Mouse (Mus musculus): Measurements from ENCODE around the gene Padi3. TPM values are rescaled to one million over a fixed set of nuclear protein-coding genes. Genes with fewer than 3 reads are reported as not detected.

Padi3 gene
- polyA plus RNA-seq, 1 experiment = 2.8 TPM

GRCm38 (mm10) chr4:140814241-140815225 is 4.1 kb upstream of the Padi3 start:
- TF ChIP-seq TCF12 (IDR thresholded peaks at IDR 0.05; ENCODE audit: insufficient read depth, poor library complexity, severe bottlenecking) = no peak
- H3K27me3 ChIP-seq (ENCODE audit: control insufficient read depth, insufficient read depth, insufficient read length) = no peaks in the 10 kb centered on the region
- no peak overlapping the region for H3K4me2 ChIP-seq (ENCODE audit: low read depth)
- H3K79me2 ChIP-seq (ENCODE audit: control insufficient read depth, insufficient read depth) = no peaks in the 10 kb centered on the region
- no peaks in the 10 kb centered on the region for H3K36me3 ChIP-seq (ENCODE audit: control insufficient read depth, insufficient read depth)
- no peak overlapping the region for H3ac ChIP-seq (ENCODE audit: control insufficient read depth, insufficient read length)
- H3K4me3 ChIP-seq = no peak overlapping the region

GRCm38 (mm10) chr4:140813358-140814185 is 3.1 kb upstream of the Padi3 start:
- no peak overlapping the region for H3ac ChIP-seq (ENCODE audit: control insufficient read depth, insufficient read length)
- H3K4me2 ChIP-seq (ENCODE audit: low read depth) = no peak overlapping the region
- TF ChIP-seq MYOD1 (IDR thresholded peaks at IDR 0.05; ENCODE audit: control insufficient read depth in 1 of 3, insufficient read length in 2 of 3, low read depth in 2 of 3) = peak in 2 of 3 experiments; percentile 20 to 89
- TF ChIP-seq TCF3 (IDR thresholded peaks at IDR 0.05; ENCODE audit: insufficient read length, low read depth) = peak; percentile 86
- TF ChIP-seq MYOG (IDR thresholded peaks at IDR 0.05; ENCODE audit: control insufficient read depth in 1 of 3, insufficient read depth in 1 of 3, insufficient read length in 2 of 3, low read depth in 2 of 3) = peak; percentile 43 to 88 (median 55)
- TF ChIP-seq TCF12 (IDR thresholded peaks at IDR 0.05; ENCODE audit: insufficient read depth, poor library complexity, severe bottlenecking) = no peak
- no peaks in the 10 kb centered on the region for H3K27me3 ChIP-seq (ENCODE audit: control insufficient read depth, insufficient read depth, insufficient read length)
- no peak overlapping the region for H3K4me3 ChIP-seq
- no peaks in the 10 kb centered on the region for H3K36me3 ChIP-seq (ENCODE audit: control insufficient read depth, insufficient read depth)
- no peaks in the 10 kb centered on the region for H3K79me2 ChIP-seq (ENCODE audit: control insufficient read depth, insufficient read depth)

DNA sequence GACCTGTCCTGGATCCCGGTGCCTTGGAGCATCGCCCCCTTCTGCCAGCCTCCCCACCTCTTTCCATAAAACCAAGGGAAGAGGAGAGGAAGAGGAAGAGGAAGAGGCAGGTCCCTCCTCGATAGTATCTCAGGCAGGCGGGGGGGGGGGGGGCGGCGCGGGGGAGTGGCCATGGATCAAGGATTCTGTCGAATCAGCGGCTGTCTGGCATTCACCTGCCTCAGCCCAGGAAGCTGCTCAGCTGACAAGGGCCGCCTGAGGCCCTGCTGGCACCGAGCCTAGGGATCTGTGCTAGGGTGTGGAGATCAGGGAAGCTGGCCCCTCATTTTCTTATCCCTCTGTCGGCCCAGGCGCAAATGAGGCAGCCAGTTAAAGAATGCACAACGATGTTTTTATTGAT is 2.2 kb upstream of the Padi3 start:
- TF ChIP-seq SRF (IDR thresholded peaks at IDR 0.05; ENCODE audit: control insufficient read depth, insufficient read length, low read depth) (no peak), REST (IDR thresholded peaks at IDR 0.05; ENCODE audit: insufficient read depth, insufficient read length) (no peak), MYOG (IDR thresholded peaks at IDR 0.05; ENCODE audit: control insufficient read depth in 1 of 3, insufficient read depth in 1 of 3, insufficient read length in 2 of 3, low read depth in 2 of 3) (no peak), POLR2AphosphoS2 (IDR thresholded peaks at IDR 0.05; ENCODE audit: insufficient read length, low read depth) (no peak), MAX (IDR thresholded peaks at IDR 0.05; ENCODE audit: low read depth) (no peak), USF1 (IDR thresholded peaks at IDR 0.05; ENCODE audit: low read depth) (no peak), POLR2A (IDR thresholded peaks at IDR 0.05; ENCODE audit: insufficient read length, low read depth) (no peak), MYOD1 (IDR thresholded peaks at IDR 0.05; ENCODE audit: control insufficient read depth in 1 of 3, insufficient read length in 2 of 3, low read depth in 2 of 3) (no peak), CEBPB (IDR thresholded peaks at IDR 0.05; ENCODE audit: insufficient read depth, poor library complexity, severe bottlenecking) (no peak), TCF3 (IDR thresholded peaks at IDR 0.05; ENCODE audit: insufficient read length, low read depth) (no peak), E2F4 (IDR thresholded peaks at IDR 0.05; ENCODE audit: insufficient read depth) (no peak), TCF12 (IDR thresholded peaks at IDR 0.05; ENCODE audit: insufficient read depth, poor library complexity, severe bottlenecking) (no peak)
- H3K4me3 ChIP-seq = no peak overlapping the region
- H3K36me3 ChIP-seq (ENCODE audit: control insufficient read depth, insufficient read depth) = no peaks in the 10 kb centered on the region
- H3ac ChIP-seq (ENCODE audit: control insufficient read depth, insufficient read length) = no peak overlapping the region
- H3K79me2 ChIP-seq (ENCODE audit: control insufficient read depth, insufficient read depth) = no peaks in the 10 kb centered on the region
- no peak overlapping the region for H3K4me2 ChIP-seq (ENCODE audit: low read depth)
- no peaks in the 10 kb centered on the region for H3K27me3 ChIP-seq (ENCODE audit: control insufficient read depth, insufficient read depth, insufficient read length)

DNA sequence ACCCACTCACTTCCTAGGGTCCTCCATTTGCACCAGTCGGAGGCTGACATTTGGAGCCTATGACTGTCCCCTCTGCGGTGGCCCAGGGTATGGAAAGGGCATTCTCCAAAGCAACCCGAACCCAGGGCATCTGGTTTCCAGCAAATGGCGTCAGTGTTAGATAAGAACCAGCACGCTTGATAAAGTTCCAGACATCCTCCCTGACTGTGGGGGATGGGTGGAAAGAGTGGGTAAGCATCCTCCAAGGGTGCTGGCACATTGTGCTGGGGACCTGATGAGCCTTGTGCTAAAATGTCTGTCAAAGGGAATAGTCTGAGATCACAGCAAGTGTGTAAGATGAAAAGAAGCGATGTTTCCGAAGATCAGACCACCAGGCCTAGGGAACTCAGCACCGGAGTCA is 1.7 kb upstream of the Padi3 start:
- no peaks in the 10 kb centered on the region for H3K79me2 ChIP-seq (ENCODE audit: control insufficient read depth, insufficient read depth)
- no peak overlapping the region for H3K4me2 ChIP-seq (ENCODE audit: low read depth)
- H3K4me3 ChIP-seq = no peak overlapping the region
- H3K36me3 ChIP-seq (ENCODE audit: control insufficient read depth, insufficient read depth) = no peaks in the 10 kb centered on the region
- H3ac ChIP-seq (ENCODE audit: control insufficient read depth, insufficient read length) = no peak overlapping the region
- TF ChIP-seq MYOG (IDR thresholded peaks at IDR 0.05; ENCODE audit: control insufficient read depth in 1 of 3, insufficient read depth in 1 of 3, insufficient read length in 2 of 3, low read depth in 2 of 3) (no peak), POLR2AphosphoS2 (IDR thresholded peaks at IDR 0.05; ENCODE audit: insufficient read length, low read depth) (no peak), REST (IDR thresholded peaks at IDR 0.05; ENCODE audit: insufficient read depth, insufficient read length) (no peak), CEBPB (IDR thresholded peaks at IDR 0.05; ENCODE audit: insufficient read depth, poor library complexity, severe bottlenecking) (no peak), MAX (IDR thresholded peaks at IDR 0.05; ENCODE audit: low read depth) (no peak), SRF (IDR thresholded peaks at IDR 0.05; ENCODE audit: control insufficient read depth, insufficient read length, low read depth) (no peak), POLR2A (IDR thresholded peaks at IDR 0.05; ENCODE audit: insufficient read length, low read depth) (no peak), E2F4 (IDR thresholded peaks at IDR 0.05; ENCODE audit: insufficient read depth) (no peak), USF1 (IDR thresholded peaks at IDR 0.05; ENCODE audit: low read depth) (no peak), TCF3 (IDR thresholded peaks at IDR 0.05; ENCODE audit: insufficient read length, low read depth) (no peak), TCF12 (IDR thresholded peaks at IDR 0.05; ENCODE audit: insufficient read depth, poor library complexity, severe bottlenecking) (no peak), MYOD1 (IDR thresholded peaks at IDR 0.05; ENCODE audit: control insufficient read depth in 1 of 3, insufficient read length in 2 of 3, low read depth in 2 of 3) (no peak)
- no peaks in the 10 kb centered on the region for H3K27me3 ChIP-seq (ENCODE audit: control insufficient read depth, insufficient read depth, insufficient read length)
